Mouse (Mus musculus) stomach, embryonic 15.5 days (tissue): ENCODE data around the gene Smarcc1. TPM values are rescaled to one million over a fixed set of nuclear protein-coding genes. Genes with fewer than 3 reads are reported as not detected.
A peak's percentile ranks its signal among the peaks of the same experiment; 100 is the strongest.

Source experiments
- ATAC-seq: fragments of 200-750 bp; cut with Nextera tagmentation; 2 replicates; pipeline ENCODE4 v1.8.0; 2017; ENCODE audit warnings: low read depth, moderate number of reproducible peaks, moderate TSS enrichment; ENCODE audit not compliant: insufficient read depth, low FRiP score
- H3K27ac ChIP-seq: fragments of 300-500 bp; sonication (generic); 2 replicates; pipeline ENCODE4 v1.5.1; 2015; ENCODE audit warnings: mild to moderate bottlenecking, inconsistent platforms
- H3K27me3 ChIP-seq: fragments of 300-500 bp; sonication (generic); replicated peaks from 2 replicates; pipeline ENCODE4 v1.6.1; 2015; ENCODE audit warnings: inconsistent platforms
- H3K36me3 ChIP-seq: fragments of 300-500 bp; sonication (generic); 2 replicates; pipeline ENCODE4 v1.6.1; 2015; ENCODE audit warnings: inconsistent platforms
- H3K4me1 ChIP-seq: fragments of 300-500 bp; sonication (generic); 2 replicates; pipeline ENCODE4 v1.6.1; 2015; ENCODE audit warnings: inconsistent platforms
- H3K4me2 ChIP-seq: fragments of 300-500 bp; sonication (generic); 2 replicates; pipeline ENCODE4 v1.6.1; 2015; ENCODE audit warnings: mild to moderate bottlenecking, inconsistent platforms
- H3K4me3 ChIP-seq: fragments of 300-500 bp; sonication (generic); replicated peaks from 2 replicates; pipeline ENCODE4 v1.5.1; 2015; ENCODE audit warnings: inconsistent platforms
- H3K9ac ChIP-seq: fragments of 300-500 bp; sonication (generic); 2 replicates; pipeline ENCODE4 v1.6.1; 2015; ENCODE audit warnings: inconsistent platforms
- H3K9me3 ChIP-seq: fragments of 300-500 bp; sonication (generic); 2 replicates; pipeline ENCODE4 v1.6.1; 2016; ENCODE audit warnings: inconsistent platforms
- WGBS: fragments of 180-500 bp; shearing (Covaris S2); methylation state at CpG from one replicate; pipeline ENCODE4 v1.1.7; 2015; 5-methylcytosine and 5-hydroxymethylcytosine counted together
- polyA plus RNA-seq: library from polyadenylated mRNA; unstranded; fragments of >200 nt; fragmentation: Nextera tagmentation; extraction: Ambion mirVana; gene quantifications from 2 replicates; pipeline ENCODE4 v1.2.1, GENCODE M21; 2015

The Smarcc1 gene
- polyA plus RNA-seq, 1 experiment from 2014 or later = 94.3 TPM

- H3K4me1 ChIP-seq = no peaks in the 10 kb centered on the region
- H3K4me3 ChIP-seq = no peak overlapping the region
- H3K27me3 ChIP-seq = no peaks in the 10 kb centered on the region
- H3K9me3 ChIP-seq = no peaks in the 10 kb centered on the region
- 90% methylated on average over 2 of the region's 2 CpGs for WGBS
- peaks cover 44% of the 10 kb centered on the region for H3K36me3 ChIP-seq
- no peak overlapping the region for H3K27ac ChIP-seq
- no peak overlapping the region for H3K4me2 ChIP-seq
- no peak overlapping the region for H3K9ac ChIP-seq
- no peak for ATAC-seq
Measured at GRCm38 (mm10) chr9:110206437-110206836, 88.9 kb downstream of the Smarcc1 start.

GRCm38 (mm10) chr9:110208265-110208664, 90.8 kb downstream of the Smarcc1 start:
- no peak overlapping the region for H3K27ac ChIP-seq
- H3K4me2 ChIP-seq = no peak overlapping the region
- no peaks in the 10 kb centered on the region for H3K27me3 ChIP-seq
- H3K36me3 ChIP-seq = peaks cover 39% of the 10 kb centered on the region
- no peak overlapping the region for H3K9ac ChIP-seq
- 67% methylated on average over 7 of the region's 7 CpGs for WGBS
- no peaks in the 10 kb centered on the region for H3K4me1 ChIP-seq
- H3K9me3 ChIP-seq = no peaks in the 10 kb centered on the region
- H3K4me3 ChIP-seq = no peak overlapping the region
- ATAC-seq = no peak

GRCm38 (mm10) chr9:110208967-110209366, 91.5 kb downstream of the Smarcc1 start:
- H3K27me3 ChIP-seq = no peaks in the 10 kb centered on the region
- H3K4me3 ChIP-seq = no peak overlapping the region
- WGBS = 90% methylated on average over 3 of the region's 3 CpGs
- no peak overlapping the region for H3K9ac ChIP-seq
- H3K4me1 ChIP-seq = no peaks in the 10 kb centered on the region
- H3K27ac ChIP-seq = no peak overlapping the region
- ATAC-seq = no peak
- H3K36me3 ChIP-seq = peaks cover 33% of the 10 kb centered on the region
- H3K9me3 ChIP-seq = no peaks in the 10 kb centered on the region
- H3K4me2 ChIP-seq = no peak overlapping the region

GRCm38 (mm10) chr9:110224273-110224672, 106.8 kb downstream of the Smarcc1 start:
- Histone ChIP-seq H3K9me3 (no peaks in the 10 kb centered on the region), H3K4me2 (no peak overlapping the region), H3K36me3 (peaks cover 35% of the 10 kb centered on the region), H3K4me1 (no peaks in the 10 kb centered on the region), H3K9ac (no peak overlapping the region), H3K27ac (no peak overlapping the region), H3K27me3 (no peaks in the 10 kb centered on the region), H3K4me3 (no peak overlapping the region)
- ATAC-seq = no peak
- WGBS = 83% methylated on average over 4 of the region's 4 CpGs

- ATAC-seq = no peak
- H3K9ac ChIP-seq = no peak overlapping the region
- H3K4me2 ChIP-seq = no peak overlapping the region
- peaks cover 42% of the 10 kb centered on the region for H3K36me3 ChIP-seq
- no peaks in the 10 kb centered on the region for H3K9me3 ChIP-seq
- WGBS = 95% methylated on average over 4 of the region's 4 CpGs
- H3K27ac ChIP-seq = no peak overlapping the region
- no peaks in the 10 kb centered on the region for H3K4me1 ChIP-seq
- no peak overlapping the region for H3K4me3 ChIP-seq
- no peaks in the 10 kb centered on the region for H3K27me3 ChIP-seq
Measured at GRCm38 (mm10) chr9:110226191-110226590, 108.7 kb downstream of the Smarcc1 start.

GRCm38 (mm10) chr9:110228671-110229070, 111.2 kb downstream of the Smarcc1 start:
- WGBS = 80% methylated on average over 6 of the region's 6 CpGs
- Histone ChIP-seq H3K9me3 (no peaks in the 10 kb centered on the region), H3K4me3 (no peak overlapping the region), H3K36me3 (peaks cover 31% of the 10 kb centered on the region), H3K4me2 (no peak overlapping the region), H3K27ac (no peak overlapping the region), H3K27me3 (no peaks in the 10 kb centered on the region), H3K9ac (no peak overlapping the region), H3K4me1 (no peaks in the 10 kb centered on the region)
- ATAC-seq = no peak

- H3K4me1 ChIP-seq = no peaks in the 10 kb centered on the region
- H3K4me3 ChIP-seq = no peak overlapping the region
- ATAC-seq = no peak
- no peak overlapping the region for H3K4me2 ChIP-seq
- H3K27ac ChIP-seq = no peak overlapping the region
- H3K27me3 ChIP-seq = no peaks in the 10 kb centered on the region
- peaks cover 29% of the 10 kb centered on the region for H3K36me3 ChIP-seq
- WGBS = 98% methylated on average over 1 of the region's 1 CpGs
- H3K9me3 ChIP-seq = no peaks in the 10 kb centered on the region
- no peak overlapping the region for H3K9ac ChIP-seq
Measured at GRCm38 (mm10) chr9:110229112-110229511, 111.6 kb downstream of the Smarcc1 start.

GRCm38 (mm10) chr9:110229566-110230248, 112.2 kb downstream of the Smarcc1 start:
- no peaks in the 10 kb centered on the region for H3K9me3 ChIP-seq
- no peak overlapping the region for H3K4me2 ChIP-seq
- H3K36me3 ChIP-seq = peaks cover 34% of the 10 kb centered on the region
- H3K27ac ChIP-seq = no peak overlapping the region
- 83% methylated on average over 10 of the region's 10 CpGs for WGBS
- ATAC-seq = no peak
- H3K27me3 ChIP-seq = no peaks in the 10 kb centered on the region
- H3K9ac ChIP-seq = no peak overlapping the region
- no peaks in the 10 kb centered on the region for H3K4me1 ChIP-seq
- no peak overlapping the region for H3K4me3 ChIP-seq

- H3K36me3 ChIP-seq = peaks cover 43% of the 10 kb centered on the region
- H3K4me2 ChIP-seq = no peak overlapping the region
- WGBS = 81% methylated on average over 16 of the region's 16 CpGs
- no peak for ATAC-seq
- H3K9ac ChIP-seq = no peak overlapping the region
- no peaks in the 10 kb centered on the region for H3K9me3 ChIP-seq
- no peaks in the 10 kb centered on the region for H3K27me3 ChIP-seq
- no peak overlapping the region for H3K27ac ChIP-seq
- no peaks in the 10 kb centered on the region for H3K4me1 ChIP-seq
- H3K4me3 ChIP-seq = no peak overlapping the region
Measured at GRCm38 (mm10) chr9:110230395-110231071, 113.0 kb downstream of the Smarcc1 start.

- Histone ChIP-seq H3K27me3 (no peaks in the 10 kb centered on the region), H3K27ac (no peak overlapping the region), H3K4me2 (no peak overlapping the region), H3K4me1 (no peaks in the 10 kb centered on the region), H3K4me3 (no peak overlapping the region), H3K9ac (no peak overlapping the region), H3K36me3 (peaks cover 54% of the 10 kb centered on the region), H3K9me3 (no peaks in the 10 kb centered on the region)
- WGBS = 92% methylated on average over 6 of the region's 6 CpGs
- no peak for ATAC-seq
Measured at GRCm38 (mm10) chr9:110234962-110235361, 117.5 kb downstream of the Smarcc1 start.

GRCm38 (mm10) chr9:110243221-110243833, 125.8 kb downstream of the Smarcc1 start, which contains the start of gene Cspg5:
Cspg5 (plus strand) TSS chr9:110243783.
- H3K9ac ChIP-seq = no peak within 1 kb of the TSS
- peak within 1 kb of the TSS; percentile 100 for H3K4me2 ChIP-seq
- peak within 1 kb of the TSS; percentile 66; the same call in 1 of the 2 replicates for H3K4me3 ChIP-seq
- H3K27me3 ChIP-seq = peaks cover 7% of the 10 kb centered on the region
- H3K36me3 ChIP-seq = peaks cover 12% of the 10 kb centered on the region
- peaks cover 6% of the 10 kb centered on the region for H3K4me1 ChIP-seq
- H3K27ac ChIP-seq = no peak within 1 kb of the TSS
- no peaks in the 10 kb centered on the region for H3K9me3 ChIP-seq
- 84% methylated on average over 7 of the region's 7 CpGs for WGBS
- no peak for ATAC-seq

- Histone ChIP-seq H3K9ac (no peak overlapping the region), H3K36me3 (peaks cover 5% of the 10 kb centered on the region), H3K9me3 (no peaks in the 10 kb centered on the region), H3K4me3 (peak overlapping the region; percentile 66), H3K27ac (no peak overlapping the region), H3K27me3 (peaks cover 7% of the 10 kb centered on the region), H3K4me1 (peaks cover 10% of the 10 kb centered on the region), H3K4me2 (peak overlapping the region; percentile 100)
- 15% methylated on average over 7 of the region's 7 CpGs for WGBS
- ATAC-seq = no peak
Measured at GRCm38 (mm10) chr9:110244567-110244888, 127.0 kb downstream of the Smarcc1 start.
